Mouse (Mus musculus) kidney, adult 2 months (tissue): ENCODE data around the gene Igsf11.

Experiments
- CTCF ChIP-seq: fragments of 200-500 bp; conservative IDR thresholded peaks from 2 replicates; pipeline ENCODE4 v1.5.1; 2011; ENCODE audit warnings: low read depth, mild to moderate bottlenecking, control low read depth, low read length, moderate library complexity, mixed read lengths; ENCODE audit not compliant: insufficient read depth, insufficient read length
- POLR2A ChIP-seq: fragments of 200-500 bp; IDR thresholded peaks from one replicate; pipeline ENCODE4 v1.6.1; 2011; ENCODE audit warnings: low read depth, low read length, control low read depth

DNA sequence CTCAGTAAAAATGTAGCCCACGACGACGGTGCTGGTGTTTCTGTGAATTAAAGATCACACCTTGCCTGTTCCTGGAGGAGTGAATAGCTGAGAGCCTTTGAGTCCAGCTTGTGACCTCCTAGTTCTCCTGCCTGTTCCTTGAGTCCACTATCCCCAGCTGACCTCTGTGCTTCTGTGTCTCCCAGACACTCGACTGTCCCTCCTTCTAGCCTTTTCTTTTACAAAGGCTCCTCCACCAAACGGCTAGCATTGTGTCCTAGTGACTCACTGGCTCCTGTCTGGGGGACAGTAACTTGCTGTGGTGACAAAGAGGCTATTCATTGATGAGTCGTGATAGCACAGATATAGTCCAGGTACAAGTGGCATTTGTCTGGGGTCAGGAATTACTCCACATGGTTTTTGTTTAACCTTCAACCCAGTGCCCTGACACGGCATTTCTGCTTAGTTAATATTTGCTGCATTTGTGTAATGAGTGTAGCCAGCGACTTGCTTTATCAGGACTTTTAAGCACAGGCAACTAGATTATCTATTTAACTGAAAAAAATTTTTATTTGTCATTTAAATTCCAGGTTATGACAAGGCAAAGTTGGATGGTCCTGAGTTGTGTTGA is 6.5 kb downstream of the Igsf11 start:
- TF ChIP-seq CTCF (no peak), POLR2A (no peak)
